Mouse (Mus musculus): ENCODE measurements around the gene Spint2. TPM values are rescaled to one million over a fixed set of nuclear protein-coding genes. Genes with fewer than 3 reads are reported as not detected.

Spint2 gene
- total and polyA plus RNA-seq, 3 experiments, result 4.1 to 29.1 TPM; not detected in 1

- Histone ChIP-seq H3K4me1 (ENCODE audit: control insufficient read depth in 1 of 2, insufficient read depth in 2 of 2) (peaks cover 6 to 17% of the 10 kb centered on the region in 2 experiments), H3K27me3 (replicated peaks) (no peaks in the 10 kb centered on the region), H3K9ac (ENCODE audit: insufficient read depth, low read depth) (no peak overlapping the region), H3K79me2 (replicated peaks; ENCODE audit: control insufficient read depth, extremely low read depth, insufficient read depth, poor library complexity, severe bottlenecking) (no peaks in the 10 kb centered on the region), H3K9me3 (replicated peaks; ENCODE audit: low read length) (no peaks in the 10 kb centered on the region), H3K4me3 (replicated peaks in 1 of 3; ENCODE audit: low read depth in 2 of 3, low read length in 2 of 3, poor library complexity in 1 of 3) (no peak overlapping the region), H3K36me3 (replicated peaks in 1 of 2; ENCODE audit: control insufficient read depth in 1 of 2, insufficient read depth in 1 of 2, low read length in 1 of 2) (no peaks in the 10 kb centered on the region), H3K27ac (ENCODE audit: insufficient read depth, low read depth) (no peak overlapping the region), H3K4me2 (ENCODE audit: insufficient read depth, low read depth, poor library complexity, severe bottlenecking) (no peak overlapping the region)
- in situ Hi-C loops (cut with MboI; ENCODE audit: low pct_ligation_motif_present, low pct_unique_long_range_greater_than_20kb, low sequenced_read_pairs) (no loop called here), dilution Hi-C loops (cut with MboI; ENCODE audit: extremely low pct_ligation_motif_present, extremely low pct_unique_long_range_greater_than_20kb, low sequenced_read_pairs) (no loop called here)
- no peak for DNase-seq (ENCODE audit: extremely low read depth)
- TF ChIP-seq PAX5 (IDR thresholded peaks at IDR 0.05; ENCODE audit: low read length), result no peak
- TF ChIP-seq POLR2A (IDR thresholded peaks at IDR 0.05; ENCODE audit: low read depth, low read length), result no peak
- TF ChIP-seq ETS1 (conservative IDR thresholded peaks at IDR 0.05; ENCODE audit: low read depth, low read length), result no peak
- TF ChIP-seq USF2 (conservative IDR thresholded peaks at IDR 0.05; ENCODE audit: low read depth, low read length), result no peak
- no peak for TF ChIP-seq IRF4 (IDR thresholded peaks at IDR 0.05; ENCODE audit: low read depth, low read length)
- no peak for TF ChIP-seq MXI1 (IDR thresholded peaks at IDR 0.05; ENCODE audit: low read depth, low read length)
- no peak for TF ChIP-seq MAX (IDR thresholded peaks at IDR 0.05; ENCODE audit: low read length)
- peak; percentile 9; the same call in 1 of the 2 replicates for TF ChIP-seq SMC3 (IDR thresholded peaks at IDR 0.05; ENCODE audit: low read depth, low read length)
- TF ChIP-seq CTCF (conservative IDR thresholded peaks at IDR 0.05 in 1 of 2, IDR thresholded peaks at IDR 0.05 in 1 of 2; ENCODE audit: low read depth in 2 of 2, low read length in 2 of 2), result peak; percentile 43 to 52; a peak in 3 of 4 replicates
- no peak for TF ChIP-seq CHD1 (IDR thresholded peaks at IDR 0.05; ENCODE audit: low read depth, low read length)
- TF ChIP-seq ZMIZ1 (IDR thresholded peaks at IDR 0.05; ENCODE audit: low read depth, low read length), result no peak
- TF ChIP-seq EP300 (IDR thresholded peaks at IDR 0.05; ENCODE audit: low read length), result no peak
- TF ChIP-seq POLR2AphosphoS2 (IDR thresholded peaks at IDR 0.05; ENCODE audit: low read depth, low read length), result no peak
- no peak for TF ChIP-seq MEF2A (IDR thresholded peaks at IDR 0.05; ENCODE audit: borderline replicate concordance, low read depth, low read length)
- TF ChIP-seq HCFC1 (IDR thresholded peaks at IDR 0.05; ENCODE audit: low read depth, low read length), result no peak
- TF ChIP-seq RAD21 (IDR thresholded peaks at IDR 0.05; ENCODE audit: low read depth, low read length), result peak; percentile 15
Observed at GRCm38 (mm10) chr7:29234661-29235060, 47.1 kb downstream of the Spint2 start.

- H3K36me3 ChIP-seq (replicated peaks in 1 of 2; ENCODE audit: control insufficient read depth in 1 of 2, insufficient read depth in 1 of 2, low read length in 1 of 2), result no peaks in the 10 kb centered on the region
Observed at GRCm38 (mm10) chr7:29233745-29234144, 48.0 kb downstream of the Spint2 start.

More at GRCm38 (mm10) chr7:29233745-29234144, 48.0 kb downstream of the Spint2 start:
- H3K27me3 ChIP-seq (replicated peaks), result no peaks in the 10 kb centered on the region
- dilution Hi-C loops (cut with MboI; ENCODE audit: extremely low pct_ligation_motif_present, extremely low pct_unique_long_range_greater_than_20kb, low sequenced_read_pairs), result no loop called here
- no peaks in the 10 kb centered on the region for H3K79me2 ChIP-seq (replicated peaks; ENCODE audit: control insufficient read depth, extremely low read depth, insufficient read depth, poor library complexity, severe bottlenecking)
- TF ChIP-seq EP300 (IDR thresholded peaks at IDR 0.05; ENCODE audit: low read length), result no peak
- TF ChIP-seq MAX (IDR thresholded peaks at IDR 0.05; ENCODE audit: low read length), result no peak
- no peak for TF ChIP-seq CHD2 (IDR thresholded peaks at IDR 0.05; ENCODE audit: low read length)
- no peak for TF ChIP-seq TCF12 (IDR thresholded peaks at IDR 0.05; ENCODE audit: low read depth, low read length)
- no peak for TF ChIP-seq RCOR1 (conservative IDR thresholded peaks at IDR 0.05; ENCODE audit: low read depth, low read length)
- no peak for TF ChIP-seq USF2 (conservative IDR thresholded peaks at IDR 0.05; ENCODE audit: low read depth, low read length)
- no peak for TF ChIP-seq E2F4 (IDR thresholded peaks at IDR 0.05; ENCODE audit: insufficient replicate concordance, low read depth, low read length)
- no peak for TF ChIP-seq NRF1 (IDR thresholded peaks at IDR 0.05; ENCODE audit: low read depth, low read length)
- TF ChIP-seq SIN3A (IDR thresholded peaks at IDR 0.05; ENCODE audit: low read length), result no peak
- no peak for TF ChIP-seq ELF1 (IDR thresholded peaks at IDR 0.05; ENCODE audit: low read depth, low read length)
- TF ChIP-seq MAZ (IDR thresholded peaks at IDR 0.05; ENCODE audit: low read depth, low read length), result no peak
- H3K4me1 ChIP-seq (ENCODE audit: control insufficient read depth in 1 of 2, insufficient read depth in 2 of 2), result peaks cover 9 to 17% of the 10 kb centered on the region in 2 experiments
- H3K4me2 ChIP-seq (ENCODE audit: insufficient read depth, low read depth, poor library complexity, severe bottlenecking), result no peak overlapping the region
- no peak overlapping the region for H3K27ac ChIP-seq (ENCODE audit: insufficient read depth, low read depth)
- DNase-seq (ENCODE audit: extremely low read depth), result no peak
- in situ Hi-C loops (cut with MboI; ENCODE audit: low pct_ligation_motif_present, low pct_unique_long_range_greater_than_20kb, low sequenced_read_pairs), result no loop called here
- no peaks in the 10 kb centered on the region for H3K9me3 ChIP-seq (replicated peaks; ENCODE audit: low read length)
- H3K9ac ChIP-seq (ENCODE audit: insufficient read depth, low read depth), result no peak overlapping the region
- no peak overlapping the region for H3K4me3 ChIP-seq (replicated peaks in 1 of 3; ENCODE audit: low read depth in 2 of 3, low read length in 2 of 3, poor library complexity in 1 of 3)
